ENCODE assay signal across 7 mouse cellular contexts in genomic region chr5:67426478-67427442, GRCm38 (mm10). TPM values are rescaled to one million over a fixed set of nuclear protein-coding genes. Genes with fewer than 3 reads are reported as not detected.
A peak's percentile ranks its signal among the peaks of the same experiment; 100 is the strongest.
DNase-seq lines count a peak whose midpoint lies in the region; ATAC-seq and TF ChIP-seq lines count a peak whose summit lies in the region.

No protein-coding gene starts in this region.

- no peak overlapping the region for H3K27ac ChIP-seq in heart, adult 2 months
- peak overlapping the region; percentile 75 for H3K27ac ChIP-seq in midbrain, embryonic 12.5 days (replicated peaks)

- H3K36me3 ChIP-seq in heart, adult 2 months (ENCODE audit: control insufficient read depth, insufficient read depth, low read length): no peaks in the 10 kb centered on the region
- H3K36me3 ChIP-seq in midbrain, embryonic 12.5 days: no peaks in the 10 kb centered on the region

- H3K9me3 ChIP-seq in midbrain, embryonic 12.5 days: no peaks in the 10 kb centered on the region

- DNase-seq in left cerebral cortex, postnatal 4 days: peak; percentile 10
- no peak for DNase-seq in left cerebral cortex, adult 9 months (ENCODE audit: low spot score in 2 of 2)
- peak; percentile 5 for DNase-seq in cerebellum, adult 9-11 months
- peak; percentile 42 to 46 for DNase-seq in heart, adult 2 months
- DNase-seq in kidney, postnatal 14 days: peak; percentile 14
- DNase-seq in natural killer cell, adult 2 months (ENCODE audit: low spot score in 2 of 2): no peak

- no peak for TF ChIP-seq POLR2A in heart, adult 2 months (IDR thresholded peaks at IDR 0.05; ENCODE audit: insufficient read depth, low read depth, low read length)

- H3K9ac ChIP-seq in heart, adult 2 months (ENCODE audit: low read depth, low read length): peak overlapping the region; percentile 61
- H3K9ac ChIP-seq in midbrain, embryonic 12.5 days (replicated peaks): peak overlapping the region; percentile 73

- intact Hi-C loops in left cerebral cortex, postnatal 4 days (cut with DNase I): no loop called here
- intact Hi-C loops in heart, adult 2 months (cut with DNase I): loop anchor here (5.0 kb wide), 1 partner anchor 164 kb away; the partner anchor contains the start of gene Tmem33

- no peaks in the 10 kb centered on the region for H3K79me2 ChIP-seq in heart, adult 2 months (replicated peaks; ENCODE audit: control insufficient read depth, insufficient read depth, low read length)

- peak overlapping the region; percentile 62 for H3K4me3 ChIP-seq in heart, adult 2 months
- peak overlapping the region; percentile 57 for H3K4me3 ChIP-seq in midbrain, embryonic 12.5 days

- no peak for TF ChIP-seq CTCF in heart, adult 2 months (IDR thresholded peaks at IDR 0.05)

- WGBS in heart, adult 2 months: 3% methylated on average over 97 of the region's 121 CpGs
- under 1% methylated on average over 92 of the region's 121 CpGs for WGBS in midbrain, embryonic 12.5 days

- peak; percentile 44 for ATAC-seq in midbrain, embryonic 12.5 days (ENCODE audit: low FRiP score, low read depth)

- H3K4me2 ChIP-seq in midbrain, embryonic 12.5 days (replicated peaks): peak overlapping the region; percentile 68

- no peaks in the 10 kb centered on the region for H3K4me1 ChIP-seq in heart, adult 2 months (ENCODE audit: control insufficient read depth, insufficient read depth, low read length)
- peaks cover 21% of the 10 kb centered on the region for H3K4me1 ChIP-seq in midbrain, embryonic 12.5 days

- TF ChIP-seq EP300 in heart, adult 2 months (IDR thresholded peaks at IDR 0.05; ENCODE audit: insufficient read depth, low read depth, low read length): no peak

- H3K27me3 ChIP-seq in heart, adult 2 months (ENCODE audit: control insufficient read depth, insufficient read depth, low read length): peaks cover 5% of the 10 kb centered on the region; the same call in 1 of the 2 replicates
- peaks cover 30% of the 10 kb centered on the region for H3K27me3 ChIP-seq in midbrain, embryonic 12.5 days

RNA-seq across cellular contexts. Expression of gene Bend4, which starts 1.4 kb away (rescaled TPM):
- total RNA-seq in left cerebral cortex, postnatal 4 days (2021): 10 to 100 TPM; 14.0 to 14.8 TPM
- 1 to 10 TPM; 2.4 TPM for total RNA-seq in heart, adult 2 months (2021)
- 0.88 and 1.00 TPM in 2 replicates for polyA plus RNA-seq in heart, adult 2 months (2012; rRNA removed)
- polyA plus RNA-seq in midbrain, embryonic 12.5 days (2016; fragmentation: Nextera tagmentation; extraction: Ambion mirVana): 7.8 and 8.9 TPM in 2 replicates

Comparison
In these comparisons a context has a peak if more than half of its experiments do, and no peak if none do; other contexts are left out.
1. DNase-seq: peak in left cerebral cortex, postnatal 4 days (single experiment), cerebellum, adult 9-11 months (single experiment), heart, adult 2 months (2 of 2) and kidney, postnatal 14 days (single experiment); none in left cerebral cortex, adult 9 months (0 of 2) and natural killer cell, adult 2 months (0 of 2).
2. RNA of gene Bend4, which starts 1.4 kb away (total RNA-seq): 14.0 to 14.8 TPM in left cerebral cortex, postnatal 4 days; 2.4 TPM in heart, adult 2 months; every median in the first group is over 4 times any median in the second.